Mouse (Mus musculus) NIH3T3 (cell line): ENCODE data around the gene Celf5.
A peak's percentile ranks its signal among the peaks of the same experiment; 100 is the strongest.
"Not testable (repeated sequence)": the region's sequence is repeated elsewhere in the genome, so short reads cannot be mapped to it uniquely, and the experiment has no call there.

ENCODE experiments used
- DNase-seq: peaks from one replicate; pipeline ENCODE4 v3.0.0-alpha.2; 2012; ENCODE audit warnings: low read depth

The Celf5 gene

GRCm38 (mm10) chr10:81452237-81452946, 30.1 kb downstream of the Celf5 start:
- DNase-seq = peak; percentile 66

- DNase-seq = no peak
Observed at GRCm38 (mm10) chr10:81451365-81451745, 31.2 kb downstream of the Celf5 start.

GRCm38 (mm10) chr10:81450641-81451364, 31.7 kb downstream of the Celf5 start:
- DNase-seq = no peak

GRCm38 (mm10) chr10:81450140-81450539, 32.4 kb downstream of the Celf5 start:
- peak; percentile 94 for DNase-seq

- not testable (repeated sequence) for DNase-seq
Observed at GRCm38 (mm10) chr10:81445516-81445915, 37.0 kb downstream of the Celf5 start.

- DNase-seq = peak; percentile 51
Observed at GRCm38 (mm10) chr10:81441019-81441418, 41.5 kb downstream of the Celf5 start.

- DNase-seq = peak; percentile 41
Observed at GRCm38 (mm10) chr10:81435436-81435835, 47.1 kb downstream of the Celf5 start.

- no peak for DNase-seq
Observed at GRCm38 (mm10) chr10:81434361-81435263, 47.9 kb downstream of the Celf5 start.

GRCm38 (mm10) chr10:81433541-81434289, 48.8 kb downstream of the Celf5 start:
- no peak for DNase-seq

- DNase-seq = peak; percentile 98
Observed at GRCm38 (mm10) chr10:81432868-81433262, 49.6 kb downstream of the Celf5 start.

GRCm38 (mm10) chr10:81432169-81432867, 50.2 kb downstream of the Celf5 start:
- no peak for DNase-seq

GRCm38 (mm10) chr10:81431526-81432168, 50.9 kb downstream of the Celf5 start:
- peak; percentile 63 for DNase-seq

- peak; percentile 72 for DNase-seq
Observed at GRCm38 (mm10) chr10:81430831-81431525, 51.5 kb downstream of the Celf5 start.

- DNase-seq = peak; percentile 92
Observed at GRCm38 (mm10) chr10:81430141-81430830, 52.2 kb downstream of the Celf5 start.

GRCm38 (mm10) chr10:81429605-81430061, 52.9 kb downstream of the Celf5 start:
- peak; percentile 93 for DNase-seq

- no peak for DNase-seq
Observed at GRCm38 (mm10) chr10:81429092-81429491, 53.4 kb downstream of the Celf5 start.

- DNase-seq = no peak
Observed at GRCm38 (mm10) chr10:81428507-81428870, 54.0 kb downstream of the Celf5 start.

- DNase-seq = no peak
Observed at GRCm38 (mm10) chr10:81427804-81428506, 54.6 kb downstream of the Celf5 start.

GRCm38 (mm10) chr10:81427327-81427726, 55.2 kb downstream of the Celf5 start:
- no peak for DNase-seq
